Mouse (Mus musculus): ENCODE results near the gene Herpud1. TPM values are rescaled to one million over a fixed set of nuclear protein-coding genes. Genes with fewer than 3 reads are reported as not detected.

Gene Herpud1
- polyA plus RNA-seq, 1 experiment from 2014 or later, result 47.5 TPM

- Histone ChIP-seq H3K36me3 (no peaks in the 10 kb centered on the region), H3K9me3 (no peaks in the 10 kb centered on the region), H3K4me1 (replicated peaks) (no peaks in the 10 kb centered on the region), H3K27ac (no peak overlapping the region), H3K4me2 (no peak overlapping the region), H3K4me3 (replicated peaks) (no peak overlapping the region), H3K9ac (replicated peaks) (no peak overlapping the region), H3K27me3 (no peaks in the 10 kb centered on the region)
- 84% methylated on average over 6 of the region's 6 CpGs for WGBS
- no peak for ATAC-seq (ENCODE audit: insufficient number of reproducible peaks, insufficient read depth, low FRiP score, low TSS enrichment, low read depth)
Measured at GRCm38 (mm10) chr8:94412518-94412917, 26.3 kb downstream of the Herpud1 start.

GRCm38 (mm10) chr8:94413509-94413908 is 27.3 kb downstream of the Herpud1 start:
- H3K9me3 ChIP-seq, result no peaks in the 10 kb centered on the region
- no peak overlapping the region for H3K9ac ChIP-seq (replicated peaks)
- ATAC-seq (ENCODE audit: insufficient number of reproducible peaks, insufficient read depth, low FRiP score, low TSS enrichment, low read depth), result no peak
- H3K36me3 ChIP-seq, result no peaks in the 10 kb centered on the region
- no peak overlapping the region for H3K4me2 ChIP-seq
- 80% methylated on average over 6 of the region's 6 CpGs for WGBS
- no peaks in the 10 kb centered on the region for H3K4me1 ChIP-seq (replicated peaks)
- no peaks in the 10 kb centered on the region for H3K27me3 ChIP-seq
- no peak overlapping the region for H3K27ac ChIP-seq
- no peak overlapping the region for H3K4me3 ChIP-seq (replicated peaks)

- ATAC-seq (ENCODE audit: insufficient number of reproducible peaks, insufficient read depth, low FRiP score, low TSS enrichment, low read depth), result no peak; the same call in 1 of the 2 replicates
- no peaks in the 10 kb centered on the region for H3K4me1 ChIP-seq (replicated peaks)
- H3K4me2 ChIP-seq, result no peak overlapping the region
- H3K4me3 ChIP-seq (replicated peaks), result no peak overlapping the region
- no peak overlapping the region for H3K9ac ChIP-seq (replicated peaks)
- no peaks in the 10 kb centered on the region for H3K36me3 ChIP-seq
- H3K27ac ChIP-seq, result no peak overlapping the region
- H3K27me3 ChIP-seq, result no peaks in the 10 kb centered on the region
- 49% methylated on average over 2 of the region's 2 CpGs for WGBS
- no peaks in the 10 kb centered on the region for H3K9me3 ChIP-seq
Measured at GRCm38 (mm10) chr8:94415218-94415617, 29.0 kb downstream of the Herpud1 start.

GRCm38 (mm10) chr8:94418017-94418416 is 31.8 kb downstream of the Herpud1 start:
- ATAC-seq (ENCODE audit: insufficient number of reproducible peaks, insufficient read depth, low FRiP score, low TSS enrichment, low read depth), result no peak
- Histone ChIP-seq H3K4me1 (replicated peaks) (no peaks in the 10 kb centered on the region), H3K27me3 (no peaks in the 10 kb centered on the region), H3K27ac (no peak overlapping the region), H3K4me2 (no peak overlapping the region), H3K9ac (replicated peaks) (no peak overlapping the region), H3K9me3 (no peaks in the 10 kb centered on the region), H3K36me3 (no peaks in the 10 kb centered on the region), H3K4me3 (replicated peaks) (no peak overlapping the region)
- WGBS, result 62% methylated on average over 9 of the region's 9 CpGs

- Histone ChIP-seq H3K4me3 (replicated peaks) (no peak overlapping the region), H3K27me3 (no peaks in the 10 kb centered on the region), H3K4me2 (no peak overlapping the region), H3K36me3 (no peaks in the 10 kb centered on the region), H3K9me3 (no peaks in the 10 kb centered on the region), H3K27ac (no peak overlapping the region), H3K9ac (replicated peaks) (no peak overlapping the region), H3K4me1 (replicated peaks) (no peaks in the 10 kb centered on the region)
- 83% methylated on average over 4 of the region's 4 CpGs for WGBS
- ATAC-seq (ENCODE audit: insufficient number of reproducible peaks, insufficient read depth, low FRiP score, low TSS enrichment, low read depth), result no peak
Measured at GRCm38 (mm10) chr8:94422270-94422669, 36.0 kb downstream of the Herpud1 start.

- H3K4me2 ChIP-seq, result no peak overlapping the region
- H3K4me3 ChIP-seq (replicated peaks), result no peak overlapping the region
- H3K9ac ChIP-seq (replicated peaks), result no peak overlapping the region
- peaks cover 6% of the 10 kb centered on the region for H3K27me3 ChIP-seq
- H3K9me3 ChIP-seq, result no peaks in the 10 kb centered on the region
- H3K27ac ChIP-seq, result no peak overlapping the region
- no peaks in the 10 kb centered on the region for H3K36me3 ChIP-seq
- WGBS, result 60% methylated on average over 10 of the region's 10 CpGs
- H3K4me1 ChIP-seq (replicated peaks), result no peaks in the 10 kb centered on the region
- no peak for ATAC-seq (ENCODE audit: insufficient number of reproducible peaks, insufficient read depth, low FRiP score, low TSS enrichment, low read depth)
Measured at GRCm38 (mm10) chr8:94427953-94428352, 41.7 kb downstream of the Herpud1 start.

GRCm38 (mm10) chr8:94428420-94428819 is 42.2 kb downstream of the Herpud1 start:
- Histone ChIP-seq H3K4me3 (replicated peaks) (no peak overlapping the region), H3K4me1 (replicated peaks) (no peaks in the 10 kb centered on the region), H3K9me3 (no peaks in the 10 kb centered on the region), H3K9ac (replicated peaks) (no peak overlapping the region), H3K36me3 (no peaks in the 10 kb centered on the region), H3K27ac (no peak overlapping the region), H3K4me2 (no peak overlapping the region), H3K27me3 (peaks cover 11% of the 10 kb centered on the region)
- ATAC-seq (ENCODE audit: insufficient number of reproducible peaks, insufficient read depth, low FRiP score, low TSS enrichment, low read depth), result no peak
- whole genome bisulfite sequencing, result 72% methylated on average over 4 of the region's 4 CpGs

- no peaks in the 10 kb centered on the region for H3K36me3 ChIP-seq
- no peaks in the 10 kb centered on the region for H3K9me3 ChIP-seq
- peaks cover 6% of the 10 kb centered on the region; the same call in 1 of the 2 replicates for H3K4me1 ChIP-seq (replicated peaks)
- no peak overlapping the region for H3K4me2 ChIP-seq
- H3K4me3 ChIP-seq (replicated peaks), result no peak overlapping the region
- no peak overlapping the region for H3K27ac ChIP-seq
- WGBS, result 83% methylated on average over 7 of the region's 7 CpGs
- H3K27me3 ChIP-seq, result peaks cover 20% of the 10 kb centered on the region
- H3K9ac ChIP-seq (replicated peaks), result no peak overlapping the region
- no peak for ATAC-seq (ENCODE audit: insufficient number of reproducible peaks, insufficient read depth, low FRiP score, low TSS enrichment, low read depth)
Measured at GRCm38 (mm10) chr8:94429376-94429775, 43.1 kb downstream of the Herpud1 start.

GRCm38 (mm10) chr8:94432212-94432611 is 46.0 kb downstream of the Herpud1 start:
- Histone ChIP-seq H3K4me1 (replicated peaks) (peaks cover 6% of the 10 kb centered on the region; the same call in 1 of the 2 replicates), H3K27me3 (peaks cover 28% of the 10 kb centered on the region), H3K27ac (no peak overlapping the region), H3K9me3 (no peaks in the 10 kb centered on the region), H3K4me3 (replicated peaks) (no peak overlapping the region), H3K36me3 (no peaks in the 10 kb centered on the region), H3K9ac (replicated peaks) (no peak overlapping the region), H3K4me2 (no peak overlapping the region)
- WGBS, result 73% methylated on average over 3 of the region's 3 CpGs
- no peak for ATAC-seq (ENCODE audit: insufficient number of reproducible peaks, insufficient read depth, low FRiP score, low TSS enrichment, low read depth)

- H3K4me1 ChIP-seq (replicated peaks), result peaks cover 6% of the 10 kb centered on the region; the same call in 1 of the 2 replicates
- no peaks in the 10 kb centered on the region for H3K36me3 ChIP-seq
- H3K9ac ChIP-seq (replicated peaks), result peak within 1 kb of the TSS; percentile 45; the same call in 1 of the 2 replicates
- H3K9me3 ChIP-seq, result no peaks in the 10 kb centered on the region
- no peak within 1 kb of the TSS for H3K27ac ChIP-seq
- ATAC-seq (ENCODE audit: insufficient number of reproducible peaks, insufficient read depth, low FRiP score, low TSS enrichment, low read depth), result peak; percentile 20; the same call in 1 of the 2 replicates
- H3K4me2 ChIP-seq, result peak within 1 kb of the TSS; percentile 84
- WGBS, result 2% methylated on average over 29 of the region's 29 CpGs
- H3K4me3 ChIP-seq (replicated peaks), result peak within 1 kb of the TSS; percentile 47
- H3K27me3 ChIP-seq, result peaks cover 28% of the 10 kb centered on the region
Measured at GRCm38 (mm10) chr8:94433981-94434466, 47.8 kb downstream of the Herpud1 start, which contains the start of gene Nlrc5. TSS of gene Nlrc5 (plus strand) at chr8:94434356.

- ATAC-seq (ENCODE audit: insufficient number of reproducible peaks, insufficient read depth, low FRiP score, low TSS enrichment, low read depth), result no peak
- peaks cover 28% of the 10 kb centered on the region for H3K27me3 ChIP-seq
- H3K4me3 ChIP-seq (replicated peaks), result no peak overlapping the region
- H3K4me1 ChIP-seq (replicated peaks), result peaks cover 6% of the 10 kb centered on the region; the same call in 1 of the 2 replicates
- H3K9me3 ChIP-seq, result no peaks in the 10 kb centered on the region
- H3K27ac ChIP-seq, result no peak overlapping the region
- 78% methylated on average over 3 of the region's 3 CpGs for WGBS
- no peak overlapping the region for H3K4me2 ChIP-seq
- no peak overlapping the region for H3K9ac ChIP-seq (replicated peaks)
- no peaks in the 10 kb centered on the region for H3K36me3 ChIP-seq
Measured at GRCm38 (mm10) chr8:94434958-94435357, 48.7 kb downstream of the Herpud1 start.

Data from limb, embryonic 12.5 days (tissue).